Mouse (Mus musculus) olfactory bulb, adult 2 months (tissue): ENCODE data around the gene Pax1.

Experiments used
- CTCF ChIP-seq: fragments of 200-500 bp; IDR thresholded peaks from 2 replicates; pipeline ENCODE4 v1.5.1; 2012; ENCODE audit warnings: low read depth, mild to moderate bottlenecking, low read length, moderate library complexity; ENCODE audit not compliant: insufficient read depth
- POLR2A ChIP-seq: fragments of 200-500 bp; IDR thresholded peaks from 2 replicates; pipeline ENCODE4 v1.6.1; 2012; ENCODE audit warnings: mild to moderate bottlenecking, low read depth, low read length, moderate library complexity; ENCODE audit not compliant: insufficient read depth

DNA sequence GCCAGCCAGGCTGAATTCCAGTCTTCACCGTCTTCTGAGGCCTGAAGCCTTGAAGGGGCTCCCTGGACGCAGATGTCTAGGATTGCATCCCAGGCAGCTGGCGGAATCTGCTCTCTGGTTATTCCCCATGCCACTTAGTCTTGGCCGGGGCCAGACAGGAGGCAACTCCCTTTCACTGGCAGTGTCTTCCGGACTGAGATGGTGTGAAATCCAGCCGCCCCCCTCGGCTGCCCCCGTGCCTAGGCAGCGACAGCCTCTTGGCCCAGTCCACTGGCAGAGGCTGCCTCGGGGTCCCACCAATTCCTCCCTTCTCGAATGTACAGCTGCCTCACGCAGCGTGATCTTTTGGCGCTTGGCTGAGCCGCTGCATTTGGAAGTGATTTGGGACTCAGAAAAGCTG lies 23.0 kb upstream of the Pax1 start:
- TF ChIP-seq POLR2A, result no peak
- no peak for TF ChIP-seq CTCF
